Mouse (Mus musculus): Measurements from ENCODE around the gene Grip1. TPM values are rescaled to one million over a fixed set of nuclear protein-coding genes. Genes with fewer than 3 reads are reported as not detected.

The Grip1 gene
- total RNA-seq, 2 experiments from 2014 or later: 20.3 to 22.2 TPM

- no peak for DNase-seq (ENCODE audit: extremely low spot score in 1 of 2, low spot score in 2 of 2)
- Histone ChIP-seq H3K27ac (no peak overlapping the region), H3K4me3 (no peak overlapping the region)
- no peak for TF ChIP-seq CTCF (IDR thresholded peaks at IDR 0.05)
- intact Hi-C loops (cut with DNase I): no loop called here
These were observed 10.2 kb downstream of the Grip1 start for GRCm38 (mm10) chr10:119463793-119464192.

- no peak for TF ChIP-seq CTCF (IDR thresholded peaks at IDR 0.05)
- Histone ChIP-seq H3K27ac (no peak overlapping the region), H3K4me3 (no peak overlapping the region)
- intact Hi-C loops (cut with DNase I): no loop called here
- DNase-seq (ENCODE audit: extremely low spot score in 1 of 2, low spot score in 2 of 2): no peak
These were observed 14.3 kb downstream of the Grip1 start for GRCm38 (mm10) chr10:119467976-119468375.

GRCm38 (mm10) chr10:119470096-119470495, 16.5 kb downstream of the Grip1 start:
- no peak overlapping the region for H3K4me3 ChIP-seq
- no peak for TF ChIP-seq CTCF (IDR thresholded peaks at IDR 0.05)
- intact Hi-C loops (cut with DNase I): no loop called here
- no peak for DNase-seq (ENCODE audit: extremely low spot score in 1 of 2, low spot score in 2 of 2)
- H3K27ac ChIP-seq: no peak overlapping the region

GRCm38 (mm10) chr10:119475166-119475565, 21.5 kb downstream of the Grip1 start:
- no peak overlapping the region for H3K27ac ChIP-seq
- H3K4me3 ChIP-seq: no peak overlapping the region
- intact Hi-C loops (cut with DNase I): no loop called here
- no peak for TF ChIP-seq CTCF (IDR thresholded peaks at IDR 0.05)
- DNase-seq (ENCODE audit: extremely low spot score in 1 of 2, low spot score in 2 of 2): no peak

- Histone ChIP-seq H3K4me3 (no peak overlapping the region), H3K27ac (no peak overlapping the region)
- TF ChIP-seq CTCF (IDR thresholded peaks at IDR 0.05): no peak
- intact Hi-C loops (cut with DNase I): no loop called here
- DNase-seq (ENCODE audit: extremely low spot score in 1 of 2, low spot score in 2 of 2): no peak
These were observed 24.0 kb downstream of the Grip1 start for GRCm38 (mm10) chr10:119477661-119478060.

GRCm38 (mm10) chr10:119483068-119483705, 29.6 kb downstream of the Grip1 start:
- intact Hi-C loops (cut with DNase I): no loop called here
- TF ChIP-seq CTCF (IDR thresholded peaks at IDR 0.05): no peak
- Histone ChIP-seq H3K4me3 (no peak overlapping the region), H3K27ac (no peak overlapping the region)
- DNase-seq (ENCODE audit: extremely low spot score in 1 of 2, low spot score in 2 of 2): no peak

GRCm38 (mm10) chr10:119483766-119484165, 30.1 kb downstream of the Grip1 start:
- no peak overlapping the region for H3K27ac ChIP-seq
- intact Hi-C loops (cut with DNase I): no loop called here
- no peak overlapping the region for H3K4me3 ChIP-seq
- no peak for TF ChIP-seq CTCF (IDR thresholded peaks at IDR 0.05)
- DNase-seq (ENCODE audit: extremely low spot score in 1 of 2, low spot score in 2 of 2): no peak

GRCm38 (mm10) chr10:119486936-119487335, 33.3 kb downstream of the Grip1 start:
- no peak for TF ChIP-seq CTCF (IDR thresholded peaks at IDR 0.05)
- H3K27ac ChIP-seq: no peak overlapping the region
- DNase-seq (ENCODE audit: extremely low spot score in 1 of 2, low spot score in 2 of 2): no peak
- intact Hi-C loops (cut with DNase I): no loop called here
- no peak overlapping the region for H3K4me3 ChIP-seq

- intact Hi-C loops (cut with DNase I): no loop called here
- no peak for TF ChIP-seq CTCF (IDR thresholded peaks at IDR 0.05)
These were observed 37.2 kb downstream of the Grip1 start for GRCm38 (mm10) chr10:119490831-119491230.

GRCm38 (mm10) chr10:119495317-119495716, 41.7 kb downstream of the Grip1 start:
- H3K4me3 ChIP-seq: no peak overlapping the region
- no peak overlapping the region for H3K27ac ChIP-seq
- no peak for DNase-seq (ENCODE audit: extremely low spot score in 1 of 2, low spot score in 2 of 2)
- no peak for TF ChIP-seq CTCF (IDR thresholded peaks at IDR 0.05)
- intact Hi-C loops (cut with DNase I): no loop called here

More at GRCm38 (mm10) chr10:119490831-119491230, 37.2 kb downstream of the Grip1 start:
- Histone ChIP-seq H3K4me3 (no peak overlapping the region), H3K27ac (no peak overlapping the region)
- DNase-seq (ENCODE audit: extremely low spot score in 1 of 2, low spot score in 2 of 2): no peak

- intact Hi-C loops (cut with DNase I): no loop called here
- Histone ChIP-seq H3K27ac (no peak overlapping the region), H3K4me3 (no peak overlapping the region)
- TF ChIP-seq CTCF (IDR thresholded peaks at IDR 0.05): no peak
- DNase-seq (ENCODE audit: extremely low spot score in 1 of 2, low spot score in 2 of 2): no peak
These were observed 42.6 kb downstream of the Grip1 start for GRCm38 (mm10) chr10:119496221-119496620.

GRCm38 (mm10) chr10:119521686-119522085, 68.1 kb downstream of the Grip1 start:
- no peak for TF ChIP-seq CTCF (IDR thresholded peaks at IDR 0.05)
- DNase-seq (ENCODE audit: extremely low spot score in 1 of 2, low spot score in 2 of 2): no peak
- Histone ChIP-seq H3K4me3 (no peak overlapping the region), H3K27ac (no peak overlapping the region)
- intact Hi-C loops (cut with DNase I): no loop called here

GRCm38 (mm10) chr10:119525730-119526129, 72.1 kb downstream of the Grip1 start:
- Histone ChIP-seq H3K4me3 (no peak overlapping the region), H3K27ac (no peak overlapping the region)
- TF ChIP-seq CTCF (IDR thresholded peaks at IDR 0.05): no peak
- no peak for DNase-seq (ENCODE audit: extremely low spot score in 1 of 2, low spot score in 2 of 2)
- intact Hi-C loops (cut with DNase I): no loop called here

Data from left cerebral cortex, adult 2 months (tissue).